Mouse (Mus musculus): ENCODE results near the gene Cxcr1. TPM values are rescaled to one million over a fixed set of nuclear protein-coding genes. Genes with fewer than 3 reads are reported as not detected.

The Cxcr1 gene
- not detected in 2 replicates for polyA plus RNA-seq (2015; fragmentation: Nextera tagmentation; extraction: Ambion mirVana)

- H3K9me3 ChIP-seq (ENCODE audit: control insufficient read depth, low read length): no peaks in the 10 kb centered on the region
- H3K36me3 ChIP-seq (ENCODE audit: control insufficient read depth, insufficient read depth): no peaks in the 10 kb centered on the region
- no peak within 1 kb of the TSS for H3K4me2 ChIP-seq (ENCODE audit: low read length)
- H3K4me1 ChIP-seq (replicated peaks; ENCODE audit: control insufficient read depth, insufficient read depth, low read length): no peaks in the 10 kb centered on the region
- ATAC-seq: no peak
- 69% methylated on average over 8 of the region's 8 CpGs for WGBS
- H3K9ac ChIP-seq (replicated peaks; ENCODE audit: low read depth, low read length): no peak within 1 kb of the TSS
- no peak within 1 kb of the TSS for H3K27ac ChIP-seq (ENCODE audit: low read length)
- no peaks in the 10 kb centered on the region for H3K27me3 ChIP-seq (replicated peaks; ENCODE audit: control insufficient read depth, insufficient read depth, low read length)
- no peak within 1 kb of the TSS for H3K4me3 ChIP-seq (replicated peaks; ENCODE audit: low read length)
Observed at GRCm38 (mm10) chr1:74194445-74194844, at the start of gene Cxcr1. Cxcr1 (minus strand) TSS chr1:74194631.

DNA sequence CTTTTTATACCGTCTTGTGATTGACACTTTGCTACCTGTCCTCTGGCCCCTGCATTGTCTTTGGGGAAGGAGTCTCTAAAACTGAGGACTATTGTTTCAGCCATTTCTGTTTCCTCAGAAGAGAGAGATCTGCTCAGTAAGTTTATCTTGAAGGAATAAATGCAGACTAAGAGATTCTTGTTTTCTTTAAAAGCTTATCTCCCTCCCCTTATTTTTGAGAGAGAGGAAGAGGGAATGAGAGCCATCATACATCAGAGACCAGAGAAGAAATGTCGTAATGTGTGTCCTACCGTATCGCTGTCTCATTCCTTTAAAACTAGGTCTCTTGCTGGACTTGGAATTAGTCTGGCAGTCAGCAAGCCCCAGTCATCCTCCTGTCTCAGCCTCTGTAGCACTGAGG, 46.4 kb upstream of the Cxcr1 start:
- H3K4me1 ChIP-seq (replicated peaks; ENCODE audit: control insufficient read depth, insufficient read depth, low read length): peaks cover 31% of the 10 kb centered on the region
- no peak for ATAC-seq
- no peak overlapping the region for H3K4me2 ChIP-seq (ENCODE audit: low read length)
- no peak overlapping the region for H3K4me3 ChIP-seq (replicated peaks; ENCODE audit: low read length)
- no peaks in the 10 kb centered on the region for H3K9me3 ChIP-seq (ENCODE audit: control insufficient read depth, low read length)
- H3K9ac ChIP-seq (replicated peaks; ENCODE audit: low read depth, low read length): no peak overlapping the region
- H3K36me3 ChIP-seq (ENCODE audit: control insufficient read depth, insufficient read depth): no peaks in the 10 kb centered on the region
- no peaks in the 10 kb centered on the region for H3K27me3 ChIP-seq (replicated peaks; ENCODE audit: control insufficient read depth, insufficient read depth, low read length)
- no peak overlapping the region for H3K27ac ChIP-seq (ENCODE audit: low read length)
- WGBS: 82% methylated on average over 4 of the region's 4 CpGs

GRCm38 (mm10) chr1:74240311-74240710, 45.9 kb upstream of the Cxcr1 start:
- no peak overlapping the region for H3K9ac ChIP-seq (replicated peaks; ENCODE audit: low read depth, low read length)
- no peak for ATAC-seq

GRCm38 (mm10) chr1:74239618-74240017, 45.2 kb upstream of the Cxcr1 start:
- no peak overlapping the region for H3K9ac ChIP-seq (replicated peaks; ENCODE audit: low read depth, low read length)

More at GRCm38 (mm10) chr1:74240311-74240710, 45.9 kb upstream of the Cxcr1 start:
- H3K27me3 ChIP-seq (replicated peaks; ENCODE audit: control insufficient read depth, insufficient read depth, low read length): no peaks in the 10 kb centered on the region
- peaks cover 31% of the 10 kb centered on the region for H3K4me1 ChIP-seq (replicated peaks; ENCODE audit: control insufficient read depth, insufficient read depth, low read length)
- no peak overlapping the region for H3K4me2 ChIP-seq (ENCODE audit: low read length)
- no peaks in the 10 kb centered on the region for H3K9me3 ChIP-seq (ENCODE audit: control insufficient read depth, low read length)
- H3K27ac ChIP-seq (ENCODE audit: low read length): peak overlapping the region; percentile 10; the same call in 1 of the 2 replicates
- H3K36me3 ChIP-seq (ENCODE audit: control insufficient read depth, insufficient read depth): no peaks in the 10 kb centered on the region
- 57% methylated on average over 6 of the region's 6 CpGs for WGBS
- H3K4me3 ChIP-seq (replicated peaks; ENCODE audit: low read length): no peak overlapping the region

GRCm38 (mm10) chr1:74239162-74239561, 44.7 kb upstream of the Cxcr1 start:
- no peak overlapping the region for H3K27ac ChIP-seq (ENCODE audit: low read length)

More at GRCm38 (mm10) chr1:74239618-74240017, 45.2 kb upstream of the Cxcr1 start:
- Histone ChIP-seq H3K4me1 (replicated peaks; ENCODE audit: control insufficient read depth, insufficient read depth, low read length) (peaks cover 31% of the 10 kb centered on the region), H3K27me3 (replicated peaks; ENCODE audit: control insufficient read depth, insufficient read depth, low read length) (no peaks in the 10 kb centered on the region), H3K36me3 (ENCODE audit: control insufficient read depth, insufficient read depth) (no peaks in the 10 kb centered on the region), H3K4me2 (ENCODE audit: low read length) (no peak overlapping the region; the same call in 1 of the 2 replicates), H3K9me3 (ENCODE audit: control insufficient read depth, low read length) (no peaks in the 10 kb centered on the region), H3K4me3 (replicated peaks; ENCODE audit: low read length) (no peak overlapping the region), H3K27ac (ENCODE audit: low read length) (no peak overlapping the region)
- ATAC-seq: no peak
- WGBS: 56% methylated on average over 11 of the region's 11 CpGs

GRCm38 (mm10) chr1:74238136-74238535, 43.7 kb upstream of the Cxcr1 start:
- no peaks in the 10 kb centered on the region for H3K9me3 ChIP-seq (ENCODE audit: control insufficient read depth, low read length)
- peaks cover 31% of the 10 kb centered on the region for H3K4me1 ChIP-seq (replicated peaks; ENCODE audit: control insufficient read depth, insufficient read depth, low read length)
- H3K9ac ChIP-seq (replicated peaks; ENCODE audit: low read depth, low read length): peak overlapping the region; percentile 91
- H3K4me3 ChIP-seq (replicated peaks; ENCODE audit: low read length): peak overlapping the region; percentile 99
- no peaks in the 10 kb centered on the region for H3K36me3 ChIP-seq (ENCODE audit: control insufficient read depth, insufficient read depth)
- peak overlapping the region; percentile 82 for H3K4me2 ChIP-seq (ENCODE audit: low read length)
- no peak overlapping the region for H3K27ac ChIP-seq (ENCODE audit: low read length)
- no peaks in the 10 kb centered on the region for H3K27me3 ChIP-seq (replicated peaks; ENCODE audit: control insufficient read depth, insufficient read depth, low read length)
- WGBS: 59% methylated on average over 1 of the region's 1 CpGs
- ATAC-seq: no peak

More at GRCm38 (mm10) chr1:74239162-74239561, 44.7 kb upstream of the Cxcr1 start:
- H3K4me1 ChIP-seq (replicated peaks; ENCODE audit: control insufficient read depth, insufficient read depth, low read length): peaks cover 31% of the 10 kb centered on the region
- H3K9ac ChIP-seq (replicated peaks; ENCODE audit: low read depth, low read length): 0 out of 2 replicates have a peak overlapping the region, but pooled peaks have one; percentile 11
- no peak overlapping the region for H3K4me3 ChIP-seq (replicated peaks; ENCODE audit: low read length)
- 58% methylated on average over 7 of the region's 7 CpGs for WGBS
- no peaks in the 10 kb centered on the region for H3K27me3 ChIP-seq (replicated peaks; ENCODE audit: control insufficient read depth, insufficient read depth, low read length)
- H3K36me3 ChIP-seq (ENCODE audit: control insufficient read depth, insufficient read depth): no peaks in the 10 kb centered on the region
- H3K9me3 ChIP-seq (ENCODE audit: control insufficient read depth, low read length): no peaks in the 10 kb centered on the region
- no peak for ATAC-seq
- H3K4me2 ChIP-seq (ENCODE audit: low read length): peak overlapping the region; percentile 17; the same call in 1 of the 2 replicates

GRCm38 (mm10) chr1:74237671-74238070, 43.2 kb upstream of the Cxcr1 start:
- Histone ChIP-seq H3K4me3 (replicated peaks; ENCODE audit: low read length) (peak overlapping the region; percentile 99), H3K27me3 (replicated peaks; ENCODE audit: control insufficient read depth, insufficient read depth, low read length) (no peaks in the 10 kb centered on the region), H3K9ac (replicated peaks; ENCODE audit: low read depth, low read length) (peak overlapping the region; percentile 91), H3K9me3 (ENCODE audit: control insufficient read depth, low read length) (no peaks in the 10 kb centered on the region), H3K4me1 (replicated peaks; ENCODE audit: control insufficient read depth, insufficient read depth, low read length) (peaks cover 31% of the 10 kb centered on the region), H3K27ac (ENCODE audit: low read length) (no peak overlapping the region; the same call in 1 of the 2 replicates), H3K4me2 (ENCODE audit: low read length) (peak overlapping the region; percentile 82), H3K36me3 (ENCODE audit: control insufficient read depth, insufficient read depth) (no peaks in the 10 kb centered on the region)
- ATAC-seq: no peak
- WGBS: 39% methylated on average over 5 of the region's 5 CpGs

- H3K27ac ChIP-seq (ENCODE audit: low read length): peak overlapping the region; percentile 82
- peaks cover 31% of the 10 kb centered on the region for H3K4me1 ChIP-seq (replicated peaks; ENCODE audit: control insufficient read depth, insufficient read depth, low read length)
- peak overlapping the region; percentile 99 for H3K4me3 ChIP-seq (replicated peaks; ENCODE audit: low read length)
- no peaks in the 10 kb centered on the region for H3K36me3 ChIP-seq (ENCODE audit: control insufficient read depth, insufficient read depth)
- WGBS: 0% methylated on average over 45 of the region's 57 CpGs
- peak overlapping the region; percentile 82 for H3K4me2 ChIP-seq (ENCODE audit: low read length)
- no peaks in the 10 kb centered on the region for H3K27me3 ChIP-seq (replicated peaks; ENCODE audit: control insufficient read depth, insufficient read depth, low read length)
- peak; percentile 78 for ATAC-seq
- H3K9ac ChIP-seq (replicated peaks; ENCODE audit: low read depth, low read length): peak overlapping the region; percentile 91
- no peaks in the 10 kb centered on the region for H3K9me3 ChIP-seq (ENCODE audit: control insufficient read depth, low read length)
Observed at GRCm38 (mm10) chr1:74236590-74237317, 42.3 kb upstream of the Cxcr1 start.

DNA sequence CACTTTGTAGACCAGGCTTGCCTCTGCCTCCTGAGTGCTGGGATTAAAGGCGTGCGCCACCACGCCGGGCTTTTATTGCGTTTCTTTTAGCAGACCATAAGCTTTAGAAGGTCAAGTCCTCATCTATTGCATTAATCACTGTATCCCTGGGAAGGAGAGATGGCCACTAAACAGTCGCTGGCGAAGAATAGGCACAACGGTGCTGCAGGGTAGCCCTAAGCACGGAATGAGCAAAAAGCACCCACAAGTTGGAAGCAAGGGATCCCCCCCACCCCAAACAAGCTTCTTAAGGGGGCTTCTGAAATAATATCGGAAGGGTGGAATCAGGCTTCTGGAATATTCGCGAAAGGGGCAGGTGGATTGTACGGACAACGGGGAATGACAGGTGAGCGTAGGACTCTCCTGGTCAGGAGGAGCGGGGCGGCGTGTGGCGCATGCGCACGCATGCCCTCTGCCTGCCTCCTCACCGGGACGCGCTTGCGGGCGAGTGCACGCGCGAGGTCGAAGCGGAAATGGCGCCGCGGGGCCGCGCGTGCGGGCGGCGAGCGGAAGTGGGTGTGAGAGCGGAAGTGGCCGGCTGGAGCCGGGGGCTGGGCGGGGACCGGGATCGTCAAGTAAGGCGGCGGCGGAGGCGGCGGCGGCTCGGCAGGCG, 41.6 kb upstream of the Cxcr1 start, which contains the start of gene Arpc2:
Gene Arpc2 (plus strand): TSS at position 147 of the 652 bp plus-strand sequence.
- no peaks in the 10 kb centered on the region for H3K9me3 ChIP-seq (ENCODE audit: control insufficient read depth, low read length)
- 2% methylated on average over 45 of the region's 55 CpGs for WGBS

More for the DNA sequence above, 41.6 kb upstream of the Cxcr1 start, which contains the start of gene Arpc2:
- H3K4me3 ChIP-seq (replicated peaks; ENCODE audit: low read length): peak within 1 kb of the TSS; percentile 99
- H3K36me3 ChIP-seq (ENCODE audit: control insufficient read depth, insufficient read depth): no peaks in the 10 kb centered on the region
- peak within 1 kb of the TSS; percentile 91 for H3K9ac ChIP-seq (replicated peaks; ENCODE audit: low read depth, low read length)
- H3K4me2 ChIP-seq (ENCODE audit: low read length): peak within 1 kb of the TSS; percentile 82
- H3K27ac ChIP-seq (ENCODE audit: low read length): peak within 1 kb of the TSS; percentile 82
- no peaks in the 10 kb centered on the region for H3K27me3 ChIP-seq (replicated peaks; ENCODE audit: control insufficient read depth, insufficient read depth, low read length)
- ATAC-seq: peak; percentile 96
- H3K4me1 ChIP-seq (replicated peaks; ENCODE audit: control insufficient read depth, insufficient read depth, low read length): peaks cover 31% of the 10 kb centered on the region
